Mouse (Mus musculus) thymus, adult 2 months (tissue): ENCODE measurements at regions not wholly inside any gene's neighbourhood (a gene's known extent, or its start where the extent isn't known, plus 50 kb on each side); places are given as distances from the start of the nearest gene placed in this dataset.
A peak's percentile ranks its signal among the peaks of the same experiment; 100 is the strongest.

ENCODE experiments used
- DNase-seq: peaks from one replicate; pipeline ENCODE4 v3.0.0; 2021
- H3K27ac ChIP-seq: fragments of 200-500 bp; 2 replicates; pipeline ENCODE4 v1.5.1; 2012; ENCODE audit warnings: low read length, control low read depth; ENCODE audit not compliant: control insufficient read depth, insufficient read depth
- H3K27me3 ChIP-seq: fragments of 200-500 bp; 2 replicates; pipeline ENCODE4 v1.6.1; 2012; ENCODE audit warnings: mild to moderate bottlenecking, low read length, moderate library complexity, mixed read lengths; ENCODE audit not compliant: control insufficient read depth, insufficient read depth
- H3K36me3 ChIP-seq: fragments of 200-500 bp; 2 replicates; pipeline ENCODE4 v1.6.1; 2012; ENCODE audit warnings: mild to moderate bottlenecking, low read length, moderate library complexity; ENCODE audit not compliant: control insufficient read depth, insufficient read depth
- H3K4me1 ChIP-seq: fragments of 200-500 bp; replicated peaks from 2 replicates; pipeline ENCODE4 v1.6.1; 2012; ENCODE audit warnings: low read length; ENCODE audit not compliant: control insufficient read depth, insufficient read depth
- H3K4me3 ChIP-seq: fragments of 200-500 bp; 2 replicates; pipeline ENCODE4 v1.5.1; 2012; ENCODE audit warnings: mild to moderate bottlenecking, low read length, control low read depth, moderate library complexity; ENCODE audit not compliant: control insufficient read depth, insufficient read depth
- CTCF ChIP-seq: fragments of 200-500 bp; IDR thresholded peaks from 2 replicates; pipeline ENCODE4 v1.5.1; 2012; ENCODE audit warnings: mild to moderate bottlenecking, control low read depth, low read length, moderate library complexity, borderline replicate concordance; ENCODE audit not compliant: control insufficient read depth, poor library complexity, insufficient read depth; ENCODE audit errors: extremely low read depth
- POLR2A ChIP-seq: fragments of 200-500 bp; IDR thresholded peaks from 2 replicates; pipeline ENCODE4 v1.6.1; 2012; ENCODE audit warnings: mild to moderate bottlenecking, low read length, control low read depth, moderate library complexity; ENCODE audit not compliant: control insufficient read depth, poor library complexity, insufficient read depth; ENCODE audit errors: extremely low read depth
- WGBS: fragments of 180-500 bp; shearing (Covaris S2); methylation state at CpG from one replicate; pipeline ENCODE4 v1.1.7; 2018; 5-methylcytosine and 5-hydroxymethylcytosine counted together

DNA sequence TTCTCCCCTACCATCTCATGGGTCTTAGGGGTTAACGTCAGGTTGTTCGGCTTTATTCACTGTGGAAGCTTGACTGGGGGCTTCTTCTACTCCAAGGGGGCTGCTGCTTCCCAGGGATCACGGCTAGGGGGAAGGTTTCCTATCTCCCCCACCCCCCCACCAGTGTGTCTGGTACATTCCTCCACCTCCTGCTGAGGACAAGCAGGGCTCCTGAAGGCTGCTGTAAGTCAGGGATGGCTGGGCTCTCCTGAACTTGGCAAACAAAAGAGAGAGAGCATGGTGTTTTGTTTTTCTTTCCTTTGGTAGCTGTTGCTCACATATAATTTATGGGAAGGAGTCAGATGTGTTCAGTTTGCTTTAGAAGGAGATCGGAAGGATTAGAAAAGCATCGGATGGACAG is 54.7 kb upstream of the Commd3 start:
- WGBS = 89% methylated on average over 5 of the region's 5 CpGs
- TF ChIP-seq POLR2A (no peak), CTCF (no peak)
- H3K4me3 ChIP-seq = no peak overlapping the region

GRCm38 (mm10) chr2:18609868-18610185 is 62.4 kb upstream of the Commd3 start:
- H3K36me3 ChIP-seq = no peaks in the 10 kb centered on the region
- H3K27ac ChIP-seq = peak overlapping the region; percentile 13; the same call in 1 of the 2 replicates
- WGBS = under 1% methylated on average over 10 of the region's 10 CpGs
- peak; percentile 36 for DNase-seq
- TF ChIP-seq CTCF (0 out of 2 replicates have a peak, but pooled peaks have one; percentile 5), POLR2A (0 out of 2 replicates have a peak, but pooled peaks have one; percentile 4)
- no peaks in the 10 kb centered on the region for H3K27me3 ChIP-seq
- H3K4me1 ChIP-seq = peaks cover 8% of the 10 kb centered on the region; the same call in 1 of the 2 replicates
- H3K4me3 ChIP-seq = peak overlapping the region; percentile 79

More for the DNA sequence above, 54.7 kb upstream of the Commd3 start:
- Histone ChIP-seq H3K27me3 (no peaks in the 10 kb centered on the region), H3K36me3 (no peaks in the 10 kb centered on the region), H3K4me1 (no peaks in the 10 kb centered on the region), H3K27ac (no peak overlapping the region)
- no peak for DNase-seq

GRCm38 (mm10) chr2:18609075-18609867 is 62.9 kb upstream of the Commd3 start:
- no peaks in the 10 kb centered on the region for H3K27me3 ChIP-seq
- H3K36me3 ChIP-seq = no peaks in the 10 kb centered on the region
- peak; percentile 45 for DNase-seq
- H3K27ac ChIP-seq = peak overlapping the region; percentile 38; the same call in 1 of the 2 replicates
- H3K4me3 ChIP-seq = peak overlapping the region; percentile 79
- peak; percentile 51; the same call in 1 of the 2 replicates for TF ChIP-seq CTCF
- peak; percentile 20; the same call in 1 of the 2 replicates for TF ChIP-seq POLR2A
- WGBS = under 1% methylated on average over 51 of the region's 51 CpGs
- peaks cover 8% of the 10 kb centered on the region; the same call in 1 of the 2 replicates for H3K4me1 ChIP-seq

DNA sequence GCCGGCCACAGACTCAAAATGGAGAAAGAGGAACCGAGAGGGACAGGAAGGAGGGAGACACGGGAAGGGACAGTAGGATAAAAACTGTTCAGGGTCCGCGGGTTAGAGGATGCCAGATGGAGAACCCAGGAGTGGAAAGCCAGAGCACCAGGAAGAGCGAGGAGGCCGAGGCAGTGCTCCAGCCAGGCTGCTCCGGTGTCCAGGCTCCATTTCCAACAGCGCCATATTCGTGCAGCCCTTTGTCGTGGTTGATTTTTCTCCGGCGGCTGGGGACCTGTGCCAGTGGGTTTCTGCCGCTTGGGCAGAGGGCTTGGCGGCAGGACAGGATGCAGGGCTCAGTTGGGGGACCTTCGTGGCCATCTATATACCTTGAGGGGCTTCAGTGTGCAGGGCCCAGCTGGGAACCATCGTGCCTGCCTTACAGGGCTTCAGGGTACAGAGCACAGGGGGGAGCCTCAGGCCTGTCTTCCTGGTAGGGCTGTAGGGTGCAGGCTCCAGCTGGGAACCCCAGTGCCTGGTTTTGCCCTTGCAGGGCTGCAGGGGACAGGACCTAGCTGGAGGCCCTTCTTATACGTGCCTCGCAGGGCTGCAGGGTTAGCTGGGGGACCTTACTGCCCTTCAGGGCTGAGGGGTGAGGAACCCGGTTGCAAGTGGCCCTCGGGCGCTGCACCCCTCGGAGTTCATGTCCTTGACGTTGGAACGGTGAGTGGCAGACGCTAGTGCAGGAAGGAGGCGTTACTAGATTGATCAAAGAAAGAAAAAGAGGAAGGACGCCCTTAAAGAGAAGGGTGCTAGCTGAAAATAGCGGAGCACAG is 63.7 kb upstream of the Commd3 start:
- peaks cover 8% of the 10 kb centered on the region; the same call in 1 of the 2 replicates for H3K4me1 ChIP-seq
- DNase-seq = peak; percentile 71
- TF ChIP-seq POLR2A = peak; percentile 53; the same call in 1 of the 2 replicates
- TF ChIP-seq CTCF = no peak
- H3K36me3 ChIP-seq = no peaks in the 10 kb centered on the region
- H3K27me3 ChIP-seq = no peaks in the 10 kb centered on the region
- WGBS = under 1% methylated on average over 29 of the region's 29 CpGs
- H3K4me3 ChIP-seq = peak overlapping the region; percentile 79
- H3K27ac ChIP-seq = peak overlapping the region; percentile 59

DNA sequence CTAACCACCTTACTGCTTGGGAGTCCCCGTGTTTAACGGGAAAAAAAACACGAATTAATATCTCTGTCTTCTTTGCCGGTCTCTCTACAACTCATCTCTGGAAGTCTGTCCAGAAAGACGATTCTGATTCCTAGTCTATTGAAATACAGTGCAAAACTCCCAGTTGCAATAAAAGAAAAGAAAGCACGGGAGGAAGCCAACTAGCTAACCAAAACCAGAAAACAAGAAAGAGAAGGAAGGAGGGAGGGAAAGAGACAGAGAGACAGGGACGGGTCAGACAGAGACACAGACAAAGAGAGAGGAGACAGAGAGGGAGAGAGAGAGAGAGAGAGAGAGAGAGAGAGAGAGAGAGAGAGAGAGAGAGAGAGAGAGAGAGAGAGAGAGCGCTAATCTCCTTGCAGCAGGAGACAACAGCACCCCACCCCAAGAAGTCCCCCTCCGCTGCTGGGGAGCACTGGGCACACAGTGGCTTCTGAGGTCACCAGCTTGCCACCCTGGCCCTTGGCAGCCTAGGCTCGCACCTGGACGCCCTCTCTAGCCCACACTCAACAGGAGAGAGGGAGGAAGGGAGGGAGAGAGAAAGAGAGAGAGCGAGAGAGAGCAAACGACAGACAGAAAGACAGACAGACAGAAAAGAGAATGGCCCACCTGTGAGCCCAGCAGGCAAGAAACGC is 64.5 kb upstream of the Commd3 start:
- Histone ChIP-seq H3K27ac (peak overlapping the region; percentile 59; the same call in 1 of the 2 replicates), H3K4me3 (peak overlapping the region; percentile 79), H3K27me3 (no peaks in the 10 kb centered on the region), H3K4me1 (peaks cover 8% of the 10 kb centered on the region; the same call in 1 of the 2 replicates), H3K36me3 (no peaks in the 10 kb centered on the region)
- DNase-seq = peak; percentile 44
- TF ChIP-seq POLR2A (no peak), CTCF (no peak)
- 1% methylated on average over 14 of the region's 14 CpGs for WGBS

DNA sequence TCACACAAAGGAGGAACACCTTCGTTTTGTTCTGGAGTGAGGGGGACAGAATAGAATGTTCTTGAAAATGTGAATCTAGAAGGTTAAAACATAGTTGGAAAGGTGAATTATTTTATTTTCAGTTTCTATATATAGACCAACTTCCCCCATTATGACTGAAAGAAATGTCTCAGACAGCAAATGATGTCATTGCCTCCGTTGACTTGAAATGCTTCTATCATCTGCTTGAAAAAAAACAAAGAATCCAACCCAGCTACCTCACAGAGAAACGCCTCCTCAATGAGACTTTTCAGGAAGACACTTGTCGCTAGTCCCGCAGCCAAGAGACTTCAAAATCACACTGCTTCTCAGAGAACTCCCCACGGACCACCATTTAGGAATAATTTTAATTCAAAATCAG is 65.1 kb upstream of the Commd3 start:
- Histone ChIP-seq H3K27me3 (no peaks in the 10 kb centered on the region), H3K4me3 (no peak overlapping the region), H3K36me3 (no peaks in the 10 kb centered on the region), H3K27ac (no peak overlapping the region), H3K4me1 (peaks cover 8% of the 10 kb centered on the region; the same call in 1 of the 2 replicates)
- DNase-seq = peak; percentile 26
- TF ChIP-seq CTCF (no peak), POLR2A (no peak)
- 10% methylated on average over 6 of the region's 6 CpGs for WGBS
